Comparison of ENCODE assay signal across 25 mouse cellular contexts in the genomic region with DNA sequence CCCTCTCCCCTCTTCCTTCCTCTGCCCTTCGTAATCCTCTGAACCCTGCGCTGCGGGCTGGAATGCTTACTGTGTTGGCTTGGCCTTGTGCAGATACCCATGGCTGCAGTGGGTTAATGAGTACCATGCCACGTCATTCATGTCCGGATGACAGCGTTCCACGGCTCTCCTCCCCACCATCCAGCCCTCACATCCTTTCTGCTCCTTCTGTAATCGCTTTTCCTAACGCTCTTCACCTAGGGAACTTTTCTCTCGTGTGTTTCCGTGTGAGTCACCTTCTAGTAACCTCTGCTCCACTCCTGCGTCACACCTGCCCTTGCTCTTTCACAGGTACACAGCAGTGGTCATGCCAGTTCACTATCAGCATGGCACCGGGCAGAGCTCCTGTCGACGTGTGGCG. TPM values are rescaled to one million over a fixed set of nuclear protein-coding genes. Genes with fewer than 3 reads are reported as not detected.
DNase-seq lines count a peak whose midpoint lies in the region; ATAC-seq and TF ChIP-seq lines count a peak whose summit lies in the region.
"Had no signal": no experiment of that assay in that cellular context is flagged by ENCODE, and none has a peak within 500 bp of the region (broad histone marks: within the 10 kb centered on the region; RNA-seq: fewer than 3 reads in every experiment).

No protein-coding gene starts in this region.

- no peaks in the 10 kb centered on the region for H3K9me3 ChIP-seq in kidney, embryonic 16.5 days (ENCODE audit: low read length)
- H3K9me3 ChIP-seq: forebrain, embryonic 10.5 days; hindbrain, embryonic 10.5 days had no signal

- intact Hi-C loops in heart, postnatal 10 days (cut with DNase I) = loop anchor here (10.0 kb wide), 1 partner anchor 412 kb away; no protein-coding TSS in a partner anchor

- H3K4me1 ChIP-seq in kidney, embryonic 16.5 days (ENCODE audit: insufficient read depth, low read length) = no peaks in the 10 kb centered on the region
- H3K4me1 ChIP-seq: hindbrain, embryonic 10.5 days had no signal

- WGBS in kidney, embryonic 16.5 days = 67% methylated on average over 16 of the region's 16 CpGs
- WGBS in large intestine, adult 2 months = 33% methylated on average over 16 of the region's 16 CpGs

- TF ChIP-seq CTCF in Patski (IDR thresholded peaks at IDR 0.05) = no peak

- in situ Hi-C loops in Patski (cut with MboI; ENCODE audit: low pct_unique_long_range_greater_than_20kb) = loop anchor here (25.0 kb wide), 1 partner anchor 1520 kb away; no protein-coding TSS in a partner anchor

- no peak overlapping the region for H3K4me2 ChIP-seq in kidney, embryonic 16.5 days (replicated peaks; ENCODE audit: low read depth, low read length)

- CTCF ChIA-PET in Patski (lab: Charles Lee) = no interaction called here

- no peaks in the 10 kb centered on the region for H3K27me3 ChIP-seq in Patski
- H3K27me3 ChIP-seq in kidney, embryonic 16.5 days (ENCODE audit: insufficient read depth, low read length) = no peaks in the 10 kb centered on the region
- H3K27me3 ChIP-seq: CH12.LX had no signal

- H3K9ac ChIP-seq in kidney, embryonic 16.5 days (replicated peaks; ENCODE audit: low read length) = no peak overlapping the region
- H3K9ac ChIP-seq: liver, postnatal 0 days had no signal

- POLR2A ChIA-PET in Patski (lab: Charles Lee) = no interaction called here

- H3K36me3 ChIP-seq in kidney, embryonic 16.5 days (ENCODE audit: insufficient read depth, low read length) = no peaks in the 10 kb centered on the region
- H3K36me3 ChIP-seq: forebrain, embryonic 10.5 days; hindbrain, embryonic 10.5 days had no signal

- no peak overlapping the region for H3K27ac ChIP-seq in kidney, embryonic 16.5 days (ENCODE audit: low read length)
- H3K27ac ChIP-seq: forebrain, embryonic 10.5 days; heart, adult 2 months; hindbrain, embryonic 10.5 days had no signal

- ATAC-seq in Patski = peak; percentile 78
- peak; percentile 89 for ATAC-seq in kidney, embryonic 16.5 days (ENCODE audit: low FRiP score, low TSS enrichment)
- ATAC-seq: liver, postnatal 0 days had no signal

- no peak overlapping the region for H3K4me3 ChIP-seq in kidney, embryonic 16.5 days (ENCODE audit: low read length)
- H3K4me3 ChIP-seq: forebrain, embryonic 10.5 days; heart, adult 2 months; hindbrain, embryonic 10.5 days had no signal

- peak; percentile 9 for DNase-seq in Patski (ENCODE audit: low read depth, low spot score)
- peak; percentile 19 for DNase-seq in kidney, adult 11 months
- DNase-seq in large intestine, adult 2 months (ENCODE audit: low read depth, low spot score) = peak; percentile 40
- no peak for DNase-seq in frontal cortex, postnatal 10 days (ENCODE audit: low spot score in 2 of 2)
- no peak for DNase-seq in heart, postnatal 10 days
- DNase-seq in gastrocnemius, adult 18-20 months (ENCODE audit: low spot score) = no peak
- DNase-seq: cerebellum, adult 18-20 months; cerebellum, postnatal 36 days; gastrocnemius, postnatal 14 days; heart, adult 2 months; left cerebral cortex, postnatal 4 days; liver; liver, postnatal 0 days; lung, postnatal 10 days; thymus, postnatal 36 days had no signal

RNA-seq across cellular contexts. Expression of a gene that starts 53.2 kb away (rescaled TPM):
- not detected for polyA plus RNA-seq in Patski (2021)
- not detected in 2 replicates for polyA plus RNA-seq in kidney, embryonic 16.5 days (2015; fragmentation: Nextera tagmentation; extraction: Ambion mirVana)
- 0.05 and 0.10 TPM in 2 replicates for polyA plus RNA-seq in large intestine, adult 2 months (2012; rRNA removed)
- not detected for total RNA-seq in heart, postnatal 10 days (2021)
- not detected for total RNA-seq in gastrocnemius, adult 18-20 months (2021)
- total RNA-seq: adrenal gland, adult 18-20 months; adrenal gland, postnatal 4 days; CH12.LX; gastrocnemius, postnatal 14 days; heart, adult 2 months; megakaryocyte-erythroid progenitor cell, adult 5-6 weeks; midbrain, postnatal 0 days had no signal
- polyA plus RNA-seq: forebrain, embryonic 10.5 days; heart, adult 2 months; heart, embryonic 14.5 days; hindbrain, embryonic 10.5 days; liver, postnatal 0 days; midbrain, postnatal 0 days; neural tube, embryonic 11.5 days had no signal

Comparison
In these comparisons a context has a peak if more than half of its experiments do, and no peak if none do; other contexts are left out.
1. DNase-seq: peak in Patski (single experiment), kidney, adult 11 months (single experiment) and large intestine, adult 2 months (single experiment); none in frontal cortex, postnatal 10 days (0 of 2), heart, postnatal 10 days (0 of 2) and gastrocnemius, adult 18-20 months (single experiment).